Mouse (Mus musculus): Measurements from ENCODE around the gene Surf4.

- TF ChIP-seq CTCF (IDR thresholded peaks at IDR 0.05; ENCODE audit: borderline replicate concordance, extremely low read depth, insufficient read depth, insufficient read length) (no peak), POLR2A (IDR thresholded peaks at IDR 0.05; ENCODE audit: borderline replicate concordance, extremely low read depth, insufficient read depth, insufficient read length, poor library complexity, severe bottlenecking) (no peak)
Measured at GRCm38 (mm10) chr2:26920190-26920855, 13.4 kb downstream of the Surf4 start.

All from brain, embryonic 14.5 days (tissue).